Mouse (Mus musculus) lung, postnatal 10 days (tissue): ENCODE results near the gene Agap3.

ENCODE experiments used
- DNase-seq: peaks from one replicate; pipeline ENCODE4 v3.0.0; 2021

The Agap3 gene

GRCm38 (mm10) chr5:24525360-24526189 is 73.6 kb downstream of the Agap3 start:
- no peak for DNase-seq

- no peak for DNase-seq
Measured at GRCm38 (mm10) chr5:24526190-24526888, 74.4 kb downstream of the Agap3 start.

GRCm38 (mm10) chr5:24526889-24527230 is 74.9 kb downstream of the Agap3 start, which contains the start of gene Gbx1:
Gbx1 (minus strand) TSS chr5:24527202.
- peak; percentile 29 for DNase-seq

GRCm38 (mm10) chr5:24527780-24528179 is 75.8 kb downstream of the Agap3 start:
- no peak for DNase-seq

- peak; percentile 93 for DNase-seq
Measured at GRCm38 (mm10) chr5:24530042-24530689, 78.2 kb downstream of the Agap3 start.

- no peak for DNase-seq
Measured at GRCm38 (mm10) chr5:24533391-24533790, 81.4 kb downstream of the Agap3 start.

- DNase-seq = no peak
Measured at GRCm38 (mm10) chr5:24534292-24534691, 82.3 kb downstream of the Agap3 start.

GRCm38 (mm10) chr5:24535731-24536130 is 83.8 kb downstream of the Agap3 start:
- no peak for DNase-seq

GRCm38 (mm10) chr5:24536511-24536910 is 84.5 kb downstream of the Agap3 start:
- DNase-seq = no peak

- no peak for DNase-seq
Measured at GRCm38 (mm10) chr5:24537618-24538017, 85.6 kb downstream of the Agap3 start.

GRCm38 (mm10) chr5:24539571-24540296 is 87.8 kb downstream of the Agap3 start:
- no peak for DNase-seq

- peak; percentile 78 for DNase-seq
Measured at GRCm38 (mm10) chr5:24540387-24541143, 88.6 kb downstream of the Agap3 start, which contains the start of gene Asb10. Asb10 (minus strand) TSS chr5:24540978.

GRCm38 (mm10) chr5:24541144-24541569 is 89.2 kb downstream of the Agap3 start:
- DNase-seq = no peak

GRCm38 (mm10) chr5:24542643-24543042 is 90.7 kb downstream of the Agap3 start:
- no peak for DNase-seq

- peak; percentile 68 for DNase-seq
Measured at GRCm38 (mm10) chr5:24550598-24551316, 98.8 kb downstream of the Agap3 start.

- DNase-seq = no peak
Measured at GRCm38 (mm10) chr5:24551317-24551688, 99.3 kb downstream of the Agap3 start.
